Mouse (Mus musculus) large intestine, adult 2 months (tissue): Measurements from ENCODE around the gene Foxb2. TPM values are rescaled to one million over a fixed set of nuclear protein-coding genes. Genes with fewer than 3 reads are reported as not detected.
"Not testable (repeated sequence)": the region's sequence is repeated elsewhere in the genome, so short reads cannot be mapped to it uniquely, and the experiment has no call there.

Experiments
- DNase-seq: peaks from one replicate; pipeline ENCODE4 v3.0.0-alpha.2; 2012; ENCODE audit warnings: low read depth, low spot score
- WGBS: fragments of 180-500 bp; shearing (Covaris S2); methylation state at CpG from one replicate; pipeline ENCODE4 v1.1.7; 2018; 5-methylcytosine and 5-hydroxymethylcytosine counted together
- polyA plus RNA-seq: library from polyadenylated mRNA; depleted of rRNA; stranded (reverse); fragments of >200 nt; gene quantifications from 2 replicates; pipeline ENCODE4 v1.2.3, GENCODE M21; 2012; rRNA removed

Gene Foxb2
- not detected in 2 replicates for polyA plus RNA-seq

DNA sequence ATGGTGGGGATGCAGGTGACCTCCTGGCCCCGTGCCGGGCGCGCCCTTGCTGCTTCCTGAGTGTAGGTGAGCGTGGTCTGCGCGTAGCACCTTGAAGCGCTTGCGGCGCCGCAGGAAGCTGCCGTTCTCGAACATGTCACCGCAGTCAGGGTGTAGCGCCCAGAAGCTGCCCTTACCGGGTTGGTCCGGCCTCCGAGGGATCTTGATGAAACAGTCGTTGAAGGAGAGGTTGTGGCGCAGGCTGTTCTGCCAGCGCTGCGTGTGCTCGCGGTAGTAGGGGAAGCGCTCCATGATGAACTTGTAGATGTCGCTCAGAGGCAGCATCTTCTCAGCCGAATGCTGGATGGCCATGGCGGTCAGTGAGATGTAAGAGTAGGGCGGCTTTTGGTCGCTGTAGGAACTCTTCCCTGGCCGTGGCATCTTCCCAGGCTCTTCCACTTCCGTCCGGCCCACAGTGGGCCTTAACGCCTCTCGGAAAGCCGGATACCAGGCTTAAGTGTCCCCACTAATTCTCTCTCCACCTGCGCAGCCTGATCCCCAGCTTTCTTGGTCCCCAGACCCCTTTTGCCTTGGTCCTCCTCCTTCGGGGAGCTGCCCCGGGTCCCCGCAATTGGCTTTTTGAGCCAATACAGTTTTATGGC is at the start of gene Foxb2:
Foxb2 (minus strand) TSS at position 585 of the 641 bp plus-strand sequence.
- DNase-seq: no peak
- 2% methylated on average over 40 of the region's 40 CpGs for WGBS

DNA sequence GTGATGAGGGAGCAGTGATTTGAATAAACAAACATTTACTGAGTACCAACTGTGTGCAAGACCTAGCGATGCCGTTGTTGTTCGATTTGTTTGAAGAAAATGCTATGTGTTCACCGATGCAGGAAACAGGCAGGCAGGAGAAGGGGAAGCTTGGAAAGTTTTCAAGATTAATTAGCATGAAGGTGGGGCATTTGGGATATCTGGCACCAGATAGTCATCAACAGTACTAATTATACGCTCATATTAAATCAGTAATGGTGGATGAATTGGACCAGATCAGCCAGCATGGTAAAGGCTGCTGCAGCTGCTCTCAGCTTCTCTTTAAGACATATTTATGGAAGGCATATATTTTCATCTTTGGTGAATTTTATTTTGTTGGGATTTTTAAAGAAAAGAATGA is 37.9 kb upstream of the Foxb2 start:
- WGBS: 81% methylated on average over 5 of the region's 5 CpGs
- DNase-seq: no peak

DNA sequence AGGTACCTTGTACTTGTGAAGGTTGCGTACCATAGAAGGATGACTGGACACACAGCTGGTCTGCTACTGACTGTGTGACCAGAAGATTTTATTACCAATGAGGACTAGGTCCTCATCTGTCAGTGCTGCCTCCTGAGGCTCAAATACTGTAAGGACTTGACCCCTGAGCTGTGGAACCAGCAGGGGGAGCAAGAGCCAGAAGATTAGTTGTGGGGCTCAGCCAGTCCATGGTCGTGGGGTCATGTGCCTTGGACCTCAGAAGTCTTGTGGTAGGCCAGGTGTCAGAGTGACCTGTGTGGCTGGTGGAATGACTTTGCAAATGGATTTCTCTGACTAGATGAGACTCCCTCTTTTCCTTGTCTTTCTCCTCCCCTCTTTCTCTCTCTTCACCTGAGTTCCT is 29.5 kb upstream of the Foxb2 start:
- 63% methylated on average over 2 of the region's 2 CpGs for WGBS
- DNase-seq: no peak

DNA sequence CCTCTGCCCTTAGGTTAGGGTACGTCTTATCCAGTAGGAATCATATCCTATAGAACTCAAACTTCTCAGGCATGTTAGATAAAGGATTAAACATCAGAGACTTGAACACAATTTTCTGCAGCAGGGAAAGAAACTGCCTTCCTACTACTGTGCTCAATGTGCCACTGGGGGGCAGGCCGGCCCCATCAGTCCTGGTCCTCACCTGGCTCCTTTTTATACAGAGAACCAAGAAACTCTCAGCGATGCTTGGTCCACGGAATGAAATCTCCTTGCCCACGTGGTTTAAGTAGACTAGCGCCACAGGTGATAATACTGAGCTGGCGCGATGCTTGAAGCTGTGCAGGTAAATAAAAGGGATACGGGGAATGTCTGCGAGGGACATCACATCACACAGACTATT is 26.1 kb upstream of the Foxb2 start:
- DNase-seq: no peak
- 50% methylated on average over 10 of the region's 10 CpGs for WGBS

GRCm38 (mm10) chr19:16898576-16898975 is 25.0 kb upstream of the Foxb2 start:
- DNase-seq: no peak
- 67% methylated on average over 5 of the region's 5 CpGs for WGBS

GRCm38 (mm10) chr19:16876458-16876770 is 2.8 kb upstream of the Foxb2 start:
- 5% methylated on average over 17 of the region's 17 CpGs for WGBS
- DNase-seq: no peak

- DNase-seq: no peak
- WGBS: 2% methylated on average over 34 of the region's 34 CpGs
These were observed 2.2 kb upstream of the Foxb2 start for GRCm38 (mm10) chr19:16875631-16876457.

DNA sequence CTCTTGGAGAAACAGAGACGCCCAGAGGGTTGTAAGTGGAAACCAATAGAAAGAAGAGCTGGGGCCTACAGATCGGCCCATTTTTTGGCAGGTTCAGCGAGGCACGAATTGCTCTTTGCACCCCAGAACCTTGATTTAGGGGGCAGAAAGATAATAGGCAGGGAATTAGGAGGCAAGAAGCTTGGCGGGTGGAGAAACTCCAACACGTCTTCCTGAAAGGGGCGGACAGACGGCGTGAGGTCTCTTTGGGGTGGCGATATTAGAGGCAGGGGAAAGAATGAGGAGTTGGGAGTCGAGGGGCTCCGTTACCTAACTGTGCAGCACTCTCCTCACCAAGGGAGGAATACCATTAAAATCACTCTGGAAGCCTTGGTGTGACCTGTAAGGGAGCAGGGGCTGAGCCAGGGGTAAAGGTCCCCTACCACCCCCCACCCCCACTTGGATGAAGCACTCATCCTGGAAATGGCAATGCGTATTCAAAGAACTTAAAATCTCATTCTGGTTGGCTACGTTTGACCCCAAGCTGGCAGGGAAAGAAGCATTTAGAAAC is 1.5 kb upstream of the Foxb2 start:
- no peak for DNase-seq
- 7% methylated on average over 14 of the region's 14 CpGs for WGBS

DNA sequence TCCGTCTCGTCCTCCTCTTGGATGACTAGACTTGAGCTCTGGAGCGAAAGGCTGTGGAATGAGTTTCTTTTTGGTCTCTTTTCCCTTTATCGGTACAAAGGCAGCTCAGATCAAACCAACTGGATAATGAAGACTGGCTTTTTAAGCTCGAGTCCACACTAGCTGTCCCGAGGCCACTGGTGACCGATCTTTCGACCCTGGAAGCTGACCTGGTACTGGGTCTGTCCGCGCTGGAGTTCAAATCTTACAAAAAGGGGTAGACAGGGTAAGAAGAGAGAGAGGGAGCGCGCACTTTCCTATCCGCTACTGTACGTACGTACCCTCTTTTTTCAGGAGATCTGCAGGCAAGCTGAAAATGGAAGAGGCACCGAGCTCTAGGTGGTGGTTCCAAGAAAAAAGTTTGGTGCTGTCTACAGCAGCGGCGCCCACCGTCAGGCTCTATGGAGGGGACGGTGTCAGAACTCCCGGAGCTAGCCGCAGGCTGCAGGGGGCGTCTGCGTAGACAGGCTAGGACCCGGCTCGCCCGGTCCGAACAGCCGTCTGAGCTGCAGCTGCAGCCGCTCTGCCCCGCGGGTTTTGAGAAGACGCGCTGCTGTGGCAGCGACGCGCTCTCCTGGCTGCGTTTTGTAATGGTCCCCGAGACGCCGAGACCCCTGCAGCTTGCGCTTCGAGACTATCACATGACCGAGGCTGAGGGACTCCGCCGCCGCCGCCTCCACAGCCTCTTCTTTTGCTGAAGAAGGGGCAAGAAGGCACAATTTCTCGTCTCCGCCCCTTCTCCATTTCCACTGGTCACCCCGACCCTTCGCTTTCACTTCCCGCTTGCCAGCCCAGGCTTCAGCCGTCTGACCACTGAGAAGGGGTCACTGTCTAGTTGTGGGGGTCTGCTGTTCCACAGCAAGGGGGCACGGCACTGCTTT is 597 bp upstream of the Foxb2 start:
- 3% methylated on average over 55 of the region's 55 CpGs for WGBS
- no peak for DNase-seq

DNA sequence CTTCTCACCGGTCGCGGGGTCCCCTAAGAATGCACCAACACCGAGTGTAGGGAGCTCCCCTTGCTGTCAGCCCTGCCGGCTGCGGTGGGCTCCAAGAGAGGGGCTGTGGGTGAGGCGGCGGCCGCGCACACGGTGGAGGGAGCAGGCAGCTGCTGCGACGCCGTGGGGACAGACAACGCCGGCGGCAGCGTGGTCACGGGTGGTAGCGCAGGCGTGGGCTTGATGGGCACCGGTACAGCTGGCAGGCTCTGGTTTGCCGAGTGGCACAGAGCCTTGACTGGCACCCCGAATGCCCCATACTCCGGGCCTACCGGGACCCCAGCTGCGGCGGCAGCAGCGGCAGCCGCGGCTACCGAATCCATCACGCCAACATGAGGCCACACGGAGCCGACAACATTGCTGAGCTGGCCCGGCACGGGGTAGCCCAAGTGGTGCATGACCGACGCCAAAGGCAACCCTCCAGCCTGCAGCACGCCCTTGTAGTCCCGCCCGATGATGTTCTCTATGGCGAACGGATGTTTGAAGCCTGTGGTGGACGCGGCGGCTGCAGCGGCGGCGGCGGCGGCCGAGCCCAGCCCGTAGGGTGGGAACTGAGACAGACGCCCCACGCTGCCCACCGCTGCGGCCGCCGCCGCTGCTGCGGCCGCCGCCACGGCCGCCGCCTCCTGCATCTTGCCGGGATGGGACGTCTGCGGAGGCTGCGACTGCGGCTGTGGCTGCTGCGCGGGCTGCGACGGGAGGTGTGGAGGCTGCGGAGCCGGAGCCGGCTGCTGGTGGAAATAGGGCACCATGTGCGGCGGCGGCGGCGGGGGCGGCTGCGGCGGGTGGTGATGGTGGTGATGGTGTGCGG is 1.0 kb downstream of the Foxb2 start:
- WGBS: under 1% methylated on average over 81 of the region's 88 CpGs
- no peak for DNase-seq

DNA sequence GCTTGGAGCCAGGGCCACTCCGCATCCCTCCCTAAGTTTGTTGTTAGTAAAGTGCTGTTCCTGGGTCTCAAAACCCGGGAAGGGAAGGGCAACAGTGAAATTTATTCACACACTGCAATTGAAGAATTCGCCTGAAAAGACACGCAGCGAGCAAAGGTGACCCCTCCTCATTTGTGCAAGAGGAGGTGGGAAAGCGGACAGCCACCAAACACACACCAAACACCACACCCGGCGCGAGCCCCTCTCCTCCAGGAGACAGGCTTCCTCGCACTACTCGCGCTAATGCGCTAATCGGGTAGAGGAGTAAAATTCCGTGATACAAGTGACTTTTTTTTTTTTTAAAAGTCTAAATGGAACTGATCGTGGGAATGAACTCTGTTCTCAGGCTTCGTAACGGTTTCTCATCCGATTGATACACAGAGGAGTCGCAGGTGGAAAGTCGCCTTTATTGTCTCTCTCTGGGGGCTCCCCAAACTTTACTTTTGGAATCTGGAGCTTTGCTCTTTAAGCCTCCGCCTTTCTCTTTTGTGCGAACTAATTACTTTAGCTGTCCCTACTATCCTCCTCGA is 2.3 kb downstream of the Foxb2 start:
- DNase-seq: no peak
- WGBS: 3% methylated on average over 24 of the region's 24 CpGs

GRCm38 (mm10) chr19:16870501-16871191 is 3.0 kb downstream of the Foxb2 start:
- WGBS: 5% methylated on average over 28 of the region's 28 CpGs
- no peak for DNase-seq

DNA sequence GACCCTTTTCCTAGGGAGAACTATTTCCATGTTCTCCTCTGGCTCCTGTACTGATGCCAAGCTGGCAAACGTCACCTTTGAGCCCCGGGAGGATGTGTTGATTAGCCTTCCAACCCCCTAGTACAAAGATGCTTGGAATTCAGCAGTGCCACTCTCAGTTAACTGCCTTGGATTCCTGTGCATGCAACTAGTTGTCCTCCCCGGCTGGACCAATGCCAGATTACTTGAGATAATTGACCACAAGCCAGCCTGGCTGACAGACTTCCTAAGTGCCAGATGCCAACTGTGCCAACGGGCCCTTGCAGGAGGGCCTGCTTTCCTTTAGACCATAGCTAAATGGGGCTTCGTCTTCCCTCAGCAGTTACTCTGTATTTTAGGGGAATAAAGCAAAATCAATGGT is 5.1 kb downstream of the Foxb2 start:
- DNase-seq: no peak
- WGBS: 19% methylated on average over 5 of the region's 5 CpGs

- 67% methylated on average over 4 of the region's 4 CpGs for WGBS
- DNase-seq: no peak
These were observed 15.0 kb downstream of the Foxb2 start for GRCm38 (mm10) chr19:16858646-16859045.

- WGBS: 57% methylated on average over 5 of the region's 5 CpGs
- no peak for DNase-seq
These were observed 16.9 kb downstream of the Foxb2 start for GRCm38 (mm10) chr19:16856752-16857151.

GRCm38 (mm10) chr19:16844091-16844490 is 29.5 kb downstream of the Foxb2 start:
- 92% methylated on average over 2 of the region's 2 CpGs for WGBS
- not testable (repeated sequence) for DNase-seq

DNA sequence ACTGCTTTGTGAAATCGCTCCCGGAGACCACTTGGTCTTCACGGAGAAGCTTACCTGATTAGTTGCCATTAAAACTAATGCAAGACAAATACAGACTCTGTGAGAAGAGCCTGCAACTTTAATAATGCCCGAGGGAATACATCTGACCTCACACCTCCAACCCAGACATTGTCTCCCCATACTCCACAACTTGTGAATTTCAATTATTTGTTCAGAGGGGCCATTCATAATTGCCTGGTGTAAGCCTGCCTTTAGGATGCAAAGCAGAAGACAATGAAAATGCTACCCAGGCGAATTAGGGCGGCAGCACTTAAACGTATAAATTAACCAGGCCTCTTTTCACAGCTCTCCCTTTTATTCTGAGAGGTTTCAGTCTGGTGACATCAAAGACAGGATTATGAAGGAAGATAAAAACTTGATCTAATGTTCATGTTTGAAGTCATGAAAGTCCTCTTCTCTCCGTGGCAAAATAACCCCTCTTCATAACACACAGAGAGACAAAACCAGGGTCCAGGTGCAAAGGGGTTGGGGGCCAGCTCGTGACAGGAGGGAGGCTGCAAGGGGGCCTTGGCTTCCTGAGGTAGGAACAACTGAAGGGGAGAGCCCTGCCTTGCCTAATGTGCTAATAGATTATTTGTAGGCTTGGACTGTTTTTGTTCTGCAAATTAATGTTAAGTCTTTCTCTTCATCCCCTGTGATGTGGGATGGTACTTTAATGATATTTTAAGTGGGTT is 31.9 kb downstream of the Foxb2 start:
- DNase-seq: no peak
- 34% methylated on average over 9 of the region's 9 CpGs for WGBS

DNA sequence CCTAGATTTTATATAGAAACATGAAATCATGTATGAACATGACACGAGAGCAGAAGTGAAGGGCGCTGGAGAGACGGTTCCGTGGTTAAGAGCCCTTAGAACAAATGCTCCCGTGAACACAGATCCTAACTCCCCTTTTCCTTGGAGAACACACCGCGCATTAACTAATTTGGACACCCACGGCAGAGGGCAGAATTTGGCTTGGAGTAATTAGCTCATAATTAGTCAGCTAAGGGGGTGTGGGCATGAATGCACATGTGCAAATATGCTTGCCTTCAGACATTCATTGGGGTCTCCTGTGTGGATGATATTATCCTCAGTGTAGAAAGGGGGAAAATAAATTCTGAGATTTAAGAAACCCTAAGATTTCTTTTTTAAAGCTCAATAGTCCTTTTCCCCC is 32.6 kb downstream of the Foxb2 start:
- no peak for DNase-seq
- WGBS: 89% methylated on average over 8 of the region's 8 CpGs
